Mouse (Mus musculus) limb, embryonic 15.5 days (tissue): ENCODE measurements around the gene Oaz1. TPM values are rescaled to one million over a fixed set of nuclear protein-coding genes. Genes with fewer than 3 reads are reported as not detected.
"Not testable (repeated sequence)": the region's sequence is repeated elsewhere in the genome, so short reads cannot be mapped to it uniquely, and the experiment has no call there.

Source experiments
- ATAC-seq: fragments of 200-750 bp; cut with Nextera tagmentation; 2 replicates; pipeline ENCODE4 v1.8.0; 2017; ENCODE audit warnings: low read depth, moderate TSS enrichment; ENCODE audit not compliant: insufficient number of reproducible peaks, low FRiP score, low TSS enrichment
- H3K27ac ChIP-seq: fragments of 300-500 bp; sonication (generic); 2 replicates; pipeline ENCODE4 v1.5.1; 2015; ENCODE audit warnings: moderate library complexity, mild to moderate bottlenecking, inconsistent platforms
- H3K27me3 ChIP-seq: fragments of 300-500 bp; sonication (generic); 2 replicates; pipeline ENCODE4 v1.6.1; 2015; ENCODE audit warnings: inconsistent platforms
- H3K36me3 ChIP-seq: fragments of 300-500 bp; sonication (generic); 2 replicates; pipeline ENCODE4 v1.6.1; 2015; ENCODE audit warnings: inconsistent platforms
- H3K4me1 ChIP-seq: fragments of 300-500 bp; sonication (generic); 2 replicates; pipeline ENCODE4 v1.6.1; 2015; ENCODE audit warnings: inconsistent platforms
- H3K4me2 ChIP-seq: fragments of 300-500 bp; sonication (generic); 2 replicates; pipeline ENCODE4 v1.6.1; 2015; ENCODE audit warnings: mild to moderate bottlenecking, inconsistent platforms
- H3K4me3 ChIP-seq: fragments of 300-500 bp; sonication (generic); 2 replicates; pipeline ENCODE4 v1.5.1; 2015; ENCODE audit warnings: mild to moderate bottlenecking, inconsistent platforms
- H3K9ac ChIP-seq: fragments of 300-500 bp; sonication (generic); 2 replicates; pipeline ENCODE4 v1.6.1; 2015; ENCODE audit warnings: inconsistent platforms
- H3K9me3 ChIP-seq: fragments of 300-500 bp; sonication (generic); 2 replicates; pipeline ENCODE4 v1.6.1; 2016; ENCODE audit warnings: inconsistent platforms
- WGBS: fragments of 180-500 bp; shearing (Covaris S2); methylation state at CpG from one replicate; pipeline ENCODE4 v1.1.7; 2015; 5-methylcytosine and 5-hydroxymethylcytosine counted together
- polyA plus RNA-seq: library from polyadenylated mRNA; unstranded; fragments of >200 nt; fragmentation: Nextera tagmentation; extraction: Ambion mirVana; gene quantifications from 2 replicates; pipeline ENCODE4 v1.2.1, GENCODE M21; 2015

The Oaz1 gene
- polyA plus RNA-seq, 1 experiment from 2014 or later: 1,708 TPM

DNA sequence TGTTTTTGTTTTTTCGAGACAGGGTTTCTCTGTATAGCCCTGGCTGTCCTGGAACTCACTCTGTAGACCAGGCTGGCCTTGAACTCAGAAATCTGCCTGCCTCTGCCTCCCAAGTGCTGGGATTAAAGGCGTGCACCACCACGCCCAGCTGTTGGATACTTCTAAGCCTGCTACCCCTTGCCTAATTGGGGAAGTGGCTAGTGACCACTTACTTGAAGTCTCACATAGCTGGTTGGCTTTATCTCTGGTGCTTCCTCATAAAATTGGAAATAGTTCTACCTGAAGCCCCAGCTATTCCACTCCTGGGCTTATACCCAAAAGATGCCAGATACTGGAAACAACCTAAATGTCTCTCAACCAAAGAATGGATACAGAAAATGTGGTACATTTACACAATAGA is 10.2 kb upstream of the Oaz1 start:
- H3K27ac ChIP-seq, H3K27me3 ChIP-seq, H3K4me2 ChIP-seq, H3K36me3 ChIP-seq, H3K9ac ChIP-seq, ATAC-seq, H3K4me1 ChIP-seq, H3K9me3 ChIP-seq, H3K4me3 ChIP-seq: not testable (repeated sequence)
- 77% methylated on average over 3 of the region's 3 CpGs for WGBS

DNA sequence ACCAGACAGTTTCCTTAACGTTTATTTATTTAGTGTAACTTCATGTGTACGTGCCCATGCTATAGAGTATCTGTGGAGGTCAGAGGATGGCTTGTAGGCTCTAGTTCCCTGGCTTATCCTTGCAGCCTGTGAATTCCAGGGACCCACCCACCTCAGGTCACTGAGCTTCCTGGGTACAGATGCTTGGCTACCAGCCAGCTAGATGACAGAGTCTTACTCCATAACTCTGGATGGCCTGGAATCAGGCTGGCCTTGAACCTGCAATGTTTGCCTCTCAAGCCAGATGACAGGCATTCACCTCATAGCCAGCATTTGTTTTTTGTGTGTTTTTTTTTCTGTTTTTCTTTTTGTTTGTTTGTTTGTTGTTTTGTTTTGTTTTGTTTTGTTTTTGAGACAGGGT is 9.3 kb upstream of the Oaz1 start:
- H3K4me3 ChIP-seq: no peak overlapping the region
- H3K4me2 ChIP-seq: no peak overlapping the region
- no peak overlapping the region for H3K9ac ChIP-seq
- H3K4me1 ChIP-seq: 0 out of 2 replicates have a peak, but pooled peaks cover 5% of the 10 kb centered on the region
- H3K9me3 ChIP-seq: no peaks in the 10 kb centered on the region
- H3K27ac ChIP-seq: no peak overlapping the region
- no peaks in the 10 kb centered on the region for H3K36me3 ChIP-seq
- no peak for ATAC-seq
- 62% methylated on average over 2 of the region's 2 CpGs for WGBS
- 0 out of 2 replicates have a peak, but pooled peaks cover 8% of the 10 kb centered on the region for H3K27me3 ChIP-seq

DNA sequence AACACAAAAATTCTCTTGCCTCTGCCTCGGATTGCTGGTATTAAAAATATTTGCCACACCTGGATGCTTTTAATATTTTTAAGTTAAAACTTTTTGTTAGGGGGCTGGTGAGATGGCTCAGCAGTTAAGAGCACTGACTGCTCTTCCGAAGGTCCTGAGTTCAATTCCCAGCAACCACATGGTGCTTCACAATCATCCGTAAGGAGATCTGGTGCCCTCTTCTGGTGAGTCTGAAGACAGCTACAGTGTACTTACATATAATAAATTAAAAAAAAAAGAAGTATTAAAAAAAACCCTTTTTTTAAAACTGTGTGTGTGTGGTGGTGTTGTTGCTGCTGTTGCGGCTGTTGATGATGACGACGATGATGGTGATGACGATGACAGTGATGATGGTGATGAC is 8.5 kb upstream of the Oaz1 start:
- not testable (repeated sequence) for H3K4me2 ChIP-seq, H3K9ac ChIP-seq, ATAC-seq, H3K27ac ChIP-seq, H3K4me1 ChIP-seq, H3K36me3 ChIP-seq, H3K4me3 ChIP-seq, H3K27me3 ChIP-seq, H3K9me3 ChIP-seq
- 83% methylated on average over 7 of the region's 7 CpGs for WGBS

DNA sequence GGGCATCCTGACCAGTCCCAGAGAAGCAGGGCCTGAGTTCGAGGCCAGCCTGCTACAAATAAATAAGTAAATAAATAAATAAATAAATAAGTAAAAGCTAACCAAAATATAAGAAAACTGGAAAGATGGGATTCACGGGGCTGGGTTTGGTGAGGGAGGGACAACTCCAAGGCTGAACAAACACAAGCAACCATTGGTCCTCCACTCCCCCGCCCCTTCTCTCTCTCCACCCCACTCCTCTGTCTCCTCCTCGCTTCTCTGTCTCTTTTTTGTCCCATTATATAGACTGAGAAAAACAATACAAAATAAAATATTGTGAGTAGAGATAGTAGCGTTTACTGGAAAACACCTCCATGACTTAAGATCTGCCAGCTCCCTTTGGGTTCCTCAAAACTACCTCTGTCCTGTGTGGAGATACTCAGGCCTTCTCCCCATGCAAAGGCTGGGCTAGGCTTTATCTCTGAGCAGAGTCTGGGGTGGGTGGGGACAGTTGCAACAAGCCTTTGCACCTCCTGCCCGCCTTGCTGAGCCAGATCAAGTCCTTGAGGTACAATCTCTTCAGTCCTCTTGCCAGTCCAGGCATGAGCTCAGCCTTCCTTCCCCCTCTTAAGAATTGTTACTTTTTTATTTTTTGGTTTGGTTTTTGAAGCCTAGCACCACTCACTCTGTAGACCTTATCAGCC is 7.7 kb upstream of the Oaz1 start:
- H3K4me2 ChIP-seq: no peak overlapping the region
- WGBS: 51% methylated on average over 6 of the region's 6 CpGs
- no peak for ATAC-seq
- no peaks in the 10 kb centered on the region for H3K9me3 ChIP-seq
- H3K27ac ChIP-seq: no peak overlapping the region
- H3K4me1 ChIP-seq: no peaks in the 10 kb centered on the region
- no peaks in the 10 kb centered on the region for H3K36me3 ChIP-seq
- H3K27me3 ChIP-seq: no peaks in the 10 kb centered on the region
- no peak overlapping the region for H3K4me3 ChIP-seq
- no peak overlapping the region for H3K9ac ChIP-seq

DNA sequence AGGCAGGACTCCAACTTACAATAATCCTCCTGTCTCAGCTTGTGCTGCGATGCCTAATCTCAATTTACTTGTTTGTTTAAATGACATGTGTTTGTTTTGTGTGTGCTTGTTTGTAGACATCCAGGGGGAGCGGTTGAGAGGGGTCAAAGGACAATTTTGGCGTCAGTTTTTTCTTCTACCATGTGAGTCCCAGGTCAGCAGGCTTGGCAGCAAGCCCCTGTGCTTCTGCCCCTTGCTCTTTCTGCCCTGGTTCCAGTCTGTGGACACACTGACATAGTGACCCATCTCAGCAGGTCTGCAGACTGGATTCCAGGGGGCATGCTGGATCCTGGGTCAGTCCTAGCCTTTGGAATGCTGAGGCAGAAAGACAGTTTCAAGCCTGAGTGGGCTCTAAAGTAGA is 7.0 kb upstream of the Oaz1 start:
- Histone ChIP-seq H3K4me1 (no peaks in the 10 kb centered on the region), H3K9ac (no peak overlapping the region), H3K36me3 (no peaks in the 10 kb centered on the region), H3K4me3 (no peak overlapping the region), H3K27ac (no peak overlapping the region), H3K4me2 (no peak overlapping the region), H3K27me3 (no peaks in the 10 kb centered on the region), H3K9me3 (no peaks in the 10 kb centered on the region)
- ATAC-seq: no peak
- WGBS: 57% methylated on average over 3 of the region's 3 CpGs

DNA sequence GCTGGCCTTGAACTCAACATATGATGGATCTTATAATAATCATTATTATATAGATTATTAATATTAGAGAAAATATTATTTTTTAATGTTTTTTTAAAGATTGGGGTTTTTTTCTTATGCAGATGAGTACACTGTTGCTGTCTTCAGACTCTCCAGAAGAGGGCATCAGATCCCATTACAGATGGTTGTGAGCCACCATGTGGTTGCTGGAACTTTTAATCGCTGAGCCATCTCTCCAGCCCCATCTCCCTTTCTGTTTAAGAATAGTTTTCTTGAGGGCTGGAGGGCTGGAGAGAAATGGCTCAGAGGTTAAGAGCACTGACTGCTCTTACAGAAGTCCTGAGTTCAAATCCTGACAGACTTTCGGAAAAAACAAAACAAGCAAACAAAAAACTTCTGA is 4.5 kb upstream of the Oaz1 start:
- WGBS: 43% methylated on average over 2 of the region's 2 CpGs
- Histone ChIP-seq H3K27me3 (no peaks in the 10 kb centered on the region), H3K4me2 (no peak overlapping the region)

DNA sequence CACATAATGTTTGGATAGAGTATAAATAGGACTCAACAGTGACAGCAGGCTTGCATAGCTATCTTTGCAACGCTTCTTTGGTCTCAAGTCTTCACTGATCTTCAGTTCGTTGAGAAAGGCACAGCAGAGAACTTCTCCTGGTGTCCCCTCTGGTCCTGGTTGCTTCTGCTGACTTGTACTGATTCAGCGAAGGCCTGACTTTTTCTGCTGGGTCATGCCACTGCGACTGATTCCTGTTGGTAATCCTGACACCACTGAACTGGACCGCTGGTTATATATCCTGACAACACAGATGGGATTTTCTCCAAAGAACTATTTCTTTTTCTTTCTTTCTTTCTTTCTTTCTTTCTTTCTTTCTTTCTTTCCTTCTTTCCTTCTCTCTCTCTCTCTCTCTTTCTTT is 3.9 kb upstream of the Oaz1 start:
- H3K4me3 ChIP-seq: no peak overlapping the region
- ATAC-seq: no peak
- 88% methylated on average over 5 of the region's 5 CpGs for WGBS

More for the DNA sequence above, 4.5 kb upstream of the Oaz1 start:
- no peak overlapping the region for H3K9ac ChIP-seq
- H3K36me3 ChIP-seq: no peaks in the 10 kb centered on the region
- no peak overlapping the region for H3K4me3 ChIP-seq
- no peak for ATAC-seq
- H3K4me1 ChIP-seq: no peaks in the 10 kb centered on the region
- no peaks in the 10 kb centered on the region for H3K9me3 ChIP-seq
- H3K27ac ChIP-seq: no peak overlapping the region

DNA sequence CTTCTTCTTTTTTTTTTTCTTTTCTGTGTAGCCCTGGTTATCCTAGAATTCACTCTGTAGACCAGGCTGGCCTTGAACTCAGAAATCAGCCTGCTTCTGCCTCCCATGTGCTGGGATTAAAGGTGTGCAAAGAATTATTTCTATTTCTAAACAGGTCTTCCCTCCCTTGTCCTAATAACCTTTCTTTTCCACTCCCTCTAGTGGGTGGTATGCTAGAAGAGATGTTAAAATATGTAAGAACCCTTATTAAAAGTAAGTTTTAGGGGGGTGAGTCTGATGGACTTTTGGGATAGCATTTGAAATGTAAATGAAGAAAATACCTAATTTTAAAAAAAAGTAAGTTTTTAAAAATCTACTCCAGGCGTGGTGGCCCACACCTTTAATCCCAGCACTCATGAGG is 3.1 kb upstream of the Oaz1 start:
- ATAC-seq: no peak
- H3K9ac ChIP-seq: no peak overlapping the region
- no peaks in the 10 kb centered on the region for H3K27me3 ChIP-seq
- no peak overlapping the region for H3K4me3 ChIP-seq
- no peaks in the 10 kb centered on the region for H3K9me3 ChIP-seq
- no peaks in the 10 kb centered on the region for H3K36me3 ChIP-seq
- H3K4me2 ChIP-seq: no peak overlapping the region
- 79% methylated on average over 1 of the region's 1 CpGs for WGBS
- H3K27ac ChIP-seq: no peak overlapping the region
- peaks cover 9% of the 10 kb centered on the region for H3K4me1 ChIP-seq

More for the DNA sequence above, 3.9 kb upstream of the Oaz1 start:
- Histone ChIP-seq H3K27me3 (no peaks in the 10 kb centered on the region), H3K4me2 (no peak overlapping the region), H3K9ac (no peak overlapping the region), H3K27ac (no peak overlapping the region), H3K36me3 (no peaks in the 10 kb centered on the region), H3K4me1 (peaks cover 1% of the 10 kb centered on the region; the same call in 1 of the 2 replicates), H3K9me3 (no peaks in the 10 kb centered on the region)

DNA sequence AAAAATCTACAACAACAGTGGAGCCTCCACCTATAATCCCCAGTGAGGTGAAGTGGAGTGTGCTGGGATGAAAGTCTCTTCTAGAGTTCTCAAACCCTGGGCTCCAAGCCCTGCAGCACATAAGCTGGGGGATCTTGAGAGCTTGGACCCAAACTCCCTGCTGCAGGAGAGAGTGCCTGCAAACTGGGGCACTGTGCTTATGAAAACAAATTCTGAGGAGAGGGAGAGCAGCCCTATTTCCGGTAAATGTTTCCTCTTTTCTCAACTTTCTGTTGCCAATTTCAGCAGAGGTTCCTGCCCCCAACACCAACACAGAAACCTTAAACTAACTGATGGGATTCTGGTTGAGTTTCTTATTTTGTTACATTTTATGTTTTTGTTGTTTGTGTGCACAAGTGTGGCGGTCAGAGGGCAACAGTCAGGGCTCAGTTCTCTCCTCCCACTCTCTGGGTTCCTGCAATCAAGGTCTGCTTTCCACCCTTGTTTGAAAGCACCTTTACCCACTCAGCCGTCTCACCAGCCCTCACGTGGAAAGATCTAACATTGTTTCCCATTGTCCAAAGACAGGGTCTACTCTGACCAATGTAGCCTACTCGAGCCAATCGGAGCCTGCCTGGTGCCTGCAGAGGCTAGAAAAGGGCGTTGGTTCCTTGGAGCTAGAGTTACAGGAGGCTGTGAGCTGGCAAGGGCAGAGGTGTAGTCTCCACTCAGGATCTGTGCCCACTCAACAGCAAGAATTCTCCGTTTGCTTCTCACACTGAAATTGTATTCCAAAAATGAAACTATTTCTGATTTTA is 2.4 kb upstream of the Oaz1 start:
- no peak for ATAC-seq
- Histone ChIP-seq H3K9me3 (no peaks in the 10 kb centered on the region), H3K36me3 (peaks cover 4% of the 10 kb centered on the region), H3K27me3 (no peaks in the 10 kb centered on the region), H3K4me1 (peaks cover 13% of the 10 kb centered on the region), H3K27ac (no peak overlapping the region), H3K4me3 (no peak overlapping the region), H3K4me2 (no peak overlapping the region), H3K9ac (no peak overlapping the region)
- 65% methylated on average over 8 of the region's 8 CpGs for WGBS

DNA sequence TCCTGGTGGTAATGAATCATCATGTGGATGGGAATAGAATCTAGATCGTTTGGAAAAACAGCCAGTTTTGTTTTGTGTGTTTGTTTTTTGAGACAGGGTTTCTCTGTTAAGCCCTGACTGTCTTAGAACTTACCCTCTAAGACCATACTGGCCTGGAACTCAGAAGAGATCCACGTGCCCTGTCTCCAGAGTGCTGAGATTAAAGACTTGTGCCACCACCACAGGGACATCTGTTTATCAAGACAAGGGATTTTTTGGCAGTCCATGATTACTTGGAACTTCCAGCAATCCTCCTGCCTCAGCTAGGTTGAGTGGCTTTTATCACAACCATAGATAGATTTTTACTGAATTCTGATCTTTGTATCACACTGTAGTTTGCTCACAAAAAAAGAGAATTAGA is 1.6 kb upstream of the Oaz1 start:
- H3K27ac ChIP-seq: no peak overlapping the region
- peaks cover 20% of the 10 kb centered on the region for H3K4me1 ChIP-seq
- no peak for ATAC-seq
- peaks cover 11% of the 10 kb centered on the region for H3K36me3 ChIP-seq
- no peaks in the 10 kb centered on the region for H3K27me3 ChIP-seq
- no peak overlapping the region for H3K4me3 ChIP-seq
- H3K9me3 ChIP-seq: no peaks in the 10 kb centered on the region
- 73% methylated on average over 2 of the region's 2 CpGs for WGBS
- H3K9ac ChIP-seq: no peak overlapping the region
- H3K4me2 ChIP-seq: no peak overlapping the region

DNA sequence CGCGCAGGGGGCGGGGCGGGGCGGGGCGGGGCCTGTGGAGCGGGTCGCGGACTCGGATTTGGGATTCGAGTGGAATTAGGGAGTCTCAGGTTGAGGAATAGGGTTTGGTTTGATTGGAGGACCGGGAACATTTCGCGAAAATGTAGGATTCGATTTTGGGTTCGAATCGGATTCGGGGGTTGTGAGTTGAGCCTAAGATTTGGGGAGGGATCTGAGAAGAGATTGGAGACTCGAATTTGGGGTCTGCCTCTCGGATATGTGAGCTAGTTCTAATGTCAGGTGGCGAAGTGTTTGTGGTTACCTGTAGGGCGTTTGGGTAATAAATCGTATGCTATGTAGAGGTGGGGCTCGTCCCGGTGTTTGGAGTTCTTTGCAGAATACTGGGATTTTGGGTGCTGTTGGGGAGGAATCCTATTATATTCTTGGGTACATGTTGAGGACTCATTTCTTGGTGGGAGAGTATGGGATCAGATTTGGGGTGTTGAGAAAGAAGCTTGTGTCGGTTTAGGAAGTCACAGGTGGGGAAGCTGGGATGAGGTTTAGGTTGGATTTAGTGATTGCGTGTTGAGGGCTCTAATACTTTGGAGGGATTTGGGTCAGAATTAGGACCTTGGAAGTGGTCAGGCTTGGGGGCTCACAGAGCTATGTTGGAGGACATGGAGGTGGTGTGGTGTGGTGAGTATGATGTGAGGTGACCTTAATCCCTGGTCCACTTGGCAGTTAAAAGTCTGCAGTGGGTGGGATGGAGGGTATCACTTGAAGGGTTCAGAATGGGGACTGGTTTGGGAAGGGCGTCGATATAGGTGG is 810 bp downstream of the Oaz1 start:
- H3K9ac ChIP-seq: peak overlapping the region; percentile 94
- peak overlapping the region; percentile 88 for H3K27ac ChIP-seq
- no peaks in the 10 kb centered on the region for H3K9me3 ChIP-seq
- no peak for ATAC-seq
- no peaks in the 10 kb centered on the region for H3K27me3 ChIP-seq
- H3K4me3 ChIP-seq: peak overlapping the region; percentile 74
- peaks cover 37% of the 10 kb centered on the region for H3K4me1 ChIP-seq
- peaks cover 20% of the 10 kb centered on the region for H3K36me3 ChIP-seq
- WGBS: 6% methylated on average over 28 of the region's 29 CpGs
- H3K4me2 ChIP-seq: peak overlapping the region; percentile 91
